In the genomic region with DNA sequence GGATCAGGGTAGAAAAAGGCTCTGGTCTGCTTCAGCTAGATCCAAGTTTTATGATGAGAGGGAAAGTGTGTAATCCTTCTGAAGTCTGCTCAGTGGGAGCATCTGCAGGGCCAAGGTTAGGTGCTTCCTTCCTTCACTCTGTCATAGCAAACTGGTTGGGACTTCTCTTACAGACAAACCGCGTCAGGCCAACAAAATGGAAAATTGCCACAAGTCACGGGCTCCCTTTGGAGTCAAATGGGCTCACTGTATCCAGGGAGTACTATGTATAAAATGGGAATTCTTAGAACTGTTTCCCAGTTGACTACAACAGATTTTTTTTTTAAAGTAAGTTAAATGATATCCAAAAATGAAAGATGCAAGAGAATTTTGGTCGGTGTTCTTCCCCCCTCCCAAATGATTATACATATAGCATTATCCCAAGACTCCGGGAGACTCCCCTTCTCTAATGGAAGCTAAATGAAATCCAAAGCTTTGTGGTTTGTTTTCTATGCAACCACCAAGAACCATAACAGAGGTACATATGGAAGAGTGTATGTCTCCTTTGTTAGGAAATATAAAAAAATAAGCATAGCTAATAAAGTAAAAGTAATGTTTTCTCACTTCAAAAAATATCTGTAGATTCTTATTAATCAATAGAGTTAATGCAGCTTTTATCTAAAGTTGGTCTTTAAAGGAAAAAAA, we compare ENCODE assay signal across 13 mouse cellular contexts.
DNase-seq lines count a peak whose midpoint lies in the region; ATAC-seq lines count a peak whose summit lies in the region.
"Had no signal": no experiment of that assay in that cellular context is flagged by ENCODE, and none has a peak within 500 bp of the region (broad histone marks: within the 10 kb centered on the region; RNA-seq: fewer than 3 reads in every experiment).

No protein-coding gene starts in this region.

- H3K27ac ChIP-seq in forebrain, embryonic 16.5 days (ENCODE audit: low read length): peak overlapping the region; percentile 62
- peak overlapping the region; percentile 58; the same call in 1 of the 2 replicates for H3K27ac ChIP-seq in midbrain, embryonic 10.5 days (replicated peaks)
- H3K27ac ChIP-seq: heart, embryonic 13.5 days had no signal

- H3K4me3 ChIP-seq in forebrain, embryonic 16.5 days (replicated peaks; ENCODE audit: low read length): no peak overlapping the region
- no peak overlapping the region for H3K4me3 ChIP-seq in midbrain, embryonic 10.5 days
- H3K4me3 ChIP-seq: heart, embryonic 13.5 days had no signal

- no peak overlapping the region for H3K4me2 ChIP-seq in forebrain, embryonic 16.5 days (ENCODE audit: low read length)
- H3K4me2 ChIP-seq: heart, embryonic 13.5 days; lung, embryonic 14.5 days had no signal

- no peaks in the 10 kb centered on the region for H3K27me3 ChIP-seq in forebrain, embryonic 16.5 days (replicated peaks; ENCODE audit: control insufficient read depth, insufficient read depth, low read length)
- 0 out of 2 replicates have a peak, but pooled peaks cover 5% of the 10 kb centered on the region for H3K27me3 ChIP-seq in midbrain, embryonic 10.5 days (ENCODE audit: low read depth, poor library complexity, severe bottlenecking)
- H3K27me3 ChIP-seq: heart, embryonic 13.5 days had no signal

- H3K9me3 ChIP-seq in forebrain, embryonic 16.5 days (ENCODE audit: control insufficient read depth, low read length): no peaks in the 10 kb centered on the region
- H3K9me3 ChIP-seq in midbrain, embryonic 10.5 days (replicated peaks): no peaks in the 10 kb centered on the region
- H3K9me3 ChIP-seq: heart, embryonic 13.5 days had no signal

- peak; percentile 6 for DNase-seq in retina, embryonic 14.5 days (ENCODE audit: low spot score)
- no peak for DNase-seq in retina, postnatal 1 day
- DNase-seq in midbrain, embryonic 10.5 days (ENCODE audit: low spot score): no peak
- DNase-seq in right cerebral cortex, postnatal 36 days (ENCODE audit: low spot score in 2 of 2): no peak
- DNase-seq in thymus, postnatal 0 days (ENCODE audit: low spot score): no peak
- DNase-seq in spleen, postnatal 14 days (ENCODE audit: low spot score in 2 of 2): no peak
- DNase-seq: gastrocnemius, postnatal 36 days; spleen, adult 18-20 months had no signal

- H3K9ac ChIP-seq in forebrain, embryonic 16.5 days (replicated peaks; ENCODE audit: low read depth, low read length): no peak overlapping the region
- H3K9ac ChIP-seq: heart, embryonic 13.5 days; lung, embryonic 14.5 days had no signal

- no peaks in the 10 kb centered on the region for H3K36me3 ChIP-seq in forebrain, embryonic 16.5 days (ENCODE audit: control insufficient read depth, insufficient read depth)
- H3K36me3 ChIP-seq in midbrain, embryonic 10.5 days: no peaks in the 10 kb centered on the region
- H3K36me3 ChIP-seq: heart, embryonic 13.5 days had no signal

- 41% methylated on average over 5 of the region's 5 CpGs for WGBS in forebrain, embryonic 16.5 days
- 78% methylated on average over 5 of the region's 5 CpGs for WGBS in midbrain, embryonic 10.5 days

- peaks cover 23% of the 10 kb centered on the region for H3K4me1 ChIP-seq in forebrain, embryonic 16.5 days (replicated peaks; ENCODE audit: control insufficient read depth, insufficient read depth, low read length)
- peaks cover 33% of the 10 kb centered on the region for H3K4me1 ChIP-seq in midbrain, embryonic 10.5 days
- H3K4me1 ChIP-seq: heart, embryonic 13.5 days had no signal

- peak; percentile 50 for ATAC-seq in forebrain, embryonic 16.5 days
- ATAC-seq: activated CD4-positive, CD25-positive, alpha-beta regulatory T cell, adult 4 months; CD4-positive, CD25-positive, alpha-beta regulatory T cell, adult 4 months had no signal
